Mouse (Mus musculus) stomach, postnatal 0 days (tissue): ENCODE measurements at regions not wholly inside any gene's neighbourhood (a gene's known extent, or its start where the extent isn't known, plus 50 kb on each side); places are given as distances from the start of the nearest gene placed in this dataset.

Experiments
- CTCF ChIP-seq: IDR thresholded peaks from 2 replicates; pipeline ENCODE4 v1.5.1; 2016; ENCODE audit warnings: antibody characterized with exemption, low read depth, mild to moderate bottlenecking, moderate library complexity
- EP300 ChIP-seq: optimal IDR thresholded peaks from 2 replicates; pipeline ENCODE3; 2016; ENCODE audit warnings: antibody characterized with exemption

DNA sequence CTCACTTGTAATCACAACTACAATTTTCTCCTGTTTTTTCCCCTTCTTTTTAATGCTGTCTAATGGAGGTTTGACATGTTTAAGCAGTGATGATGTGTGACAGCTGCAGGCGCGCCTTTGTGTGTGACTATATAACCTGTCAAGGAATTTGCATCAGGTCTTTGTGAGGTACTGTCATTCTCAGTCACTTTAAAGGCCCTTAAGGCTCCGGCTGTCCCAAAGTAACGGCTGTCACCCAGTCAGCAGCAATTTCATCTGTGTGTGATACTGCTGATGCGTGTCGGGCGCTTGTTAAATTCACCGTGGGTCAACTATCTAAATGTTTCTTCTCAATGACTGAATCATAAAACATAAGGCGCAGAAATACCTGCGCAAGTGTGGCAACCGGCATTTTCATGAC lies 350.2 kb downstream of the Nup35 start:
- no peak for TF ChIP-seq CTCF
- no peak for TF ChIP-seq EP300
